Comparison of ENCODE assay signal across 7 mouse cellular contexts in the genomic region with DNA sequence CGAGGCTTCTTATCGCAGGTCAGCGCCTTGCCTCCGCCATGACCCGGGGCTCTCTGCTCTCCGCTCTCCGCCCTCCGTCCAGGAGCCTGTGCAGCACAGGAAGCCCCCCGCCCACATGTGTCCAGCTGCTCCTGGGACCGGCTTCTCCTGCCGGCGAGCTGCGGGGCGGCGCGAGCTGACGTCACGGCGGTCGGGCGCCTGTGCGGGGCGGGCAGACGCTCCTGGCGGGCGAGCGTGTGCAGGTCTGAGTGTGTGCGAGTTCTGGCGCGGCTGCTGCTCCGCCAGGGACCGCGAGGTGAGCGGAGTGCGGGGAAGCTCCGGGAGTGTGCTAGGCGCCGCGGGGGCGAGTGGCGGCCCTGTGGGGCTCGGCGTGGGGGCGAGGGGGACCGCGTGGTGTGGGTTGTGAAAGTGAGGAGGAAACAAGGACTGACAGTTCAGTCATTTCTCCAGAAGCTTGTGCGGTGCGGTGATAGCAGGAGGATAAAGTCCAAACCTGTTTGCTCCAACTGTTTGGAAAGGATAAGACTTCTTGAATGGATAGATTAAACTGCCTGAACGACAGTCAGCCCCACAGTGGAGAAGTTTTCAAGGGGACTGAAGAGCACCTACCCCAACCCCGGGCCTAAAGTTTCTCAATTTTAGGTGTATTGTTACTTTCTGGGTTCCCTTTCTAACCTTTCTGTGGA. TPM values are rescaled to one million over a fixed set of nuclear protein-coding genes. Genes with fewer than 3 reads are reported as not detected.
DNase-seq lines count a peak whose midpoint lies in the region; ATAC-seq and TF ChIP-seq lines count a peak whose summit lies in the region.

No protein-coding gene starts in this region.

- H3K36me3 ChIP-seq in midbrain, embryonic 10.5 days, result no peaks in the 10 kb centered on the region

- under 1% methylated on average over 50 of the region's 50 CpGs for whole genome bisulfite sequencing in midbrain, embryonic 10.5 days

- peak overlapping the region; percentile 83 for H3K4me3 ChIP-seq in cortical plate, adult 2 months (ENCODE audit: insufficient read depth, low read length)
- H3K4me3 ChIP-seq in midbrain, embryonic 10.5 days, result peak overlapping the region; percentile 75

- no peaks in the 10 kb centered on the region for H3K9me3 ChIP-seq in midbrain, embryonic 10.5 days (replicated peaks)

- peak; percentile 91 for ATAC-seq in inflammation-experienced regulatory T-cells, adult 6 months

- intact Hi-C loops in left cerebral cortex, postnatal 36 days (cut with DNase I), result no loop called here

- no peaks in the 10 kb centered on the region for H3K27me3 ChIP-seq in midbrain, embryonic 10.5 days (ENCODE audit: low read depth, poor library complexity, severe bottlenecking)

- H3K4me1 ChIP-seq in cortical plate, adult 2 months (ENCODE audit: control insufficient read depth, insufficient read depth, low read length), result peaks cover 1% of the 10 kb centered on the region; the same call in 1 of the 2 replicates
- peaks cover 13% of the 10 kb centered on the region for H3K4me1 ChIP-seq in midbrain, embryonic 10.5 days

- peak; percentile 43; the same call in 1 of the 2 replicates for TF ChIP-seq POLR2A in cortical plate, adult 2 months (IDR thresholded peaks at IDR 0.05; ENCODE audit: extremely low read depth, insufficient read depth, low read length)

- H3K27ac ChIP-seq in cortical plate, adult 2 months (ENCODE audit: insufficient read depth, low read length), result peak overlapping the region; percentile 91
- peak overlapping the region; percentile 90 for H3K27ac ChIP-seq in midbrain, embryonic 10.5 days (replicated peaks)

- DNase-seq in adrenal gland, adult 18-20 months (ENCODE audit: low spot score in 2 of 2), result peak; percentile 67 to 75
- peak; percentile 70 for DNase-seq in gastrocnemius, postnatal 10 days
- peak; percentile 74 to 80 for DNase-seq in left cerebral cortex, postnatal 36 days (ENCODE audit: low spot score in 2 of 2)
- peak; percentile 87 for DNase-seq in midbrain, embryonic 10.5 days (ENCODE audit: low spot score)
- peak; percentile 60 for DNase-seq in right cerebral cortex, postnatal 4 days

- no peak for TF ChIP-seq CTCF in cortical plate, adult 2 months (IDR thresholded peaks at IDR 0.05; ENCODE audit: extremely low read depth, insufficient read depth, low read length)

RNA-seq across cellular contexts. Expression of gene Abcg2, which starts 56.2 kb away (rescaled TPM):
- 10 to 100 TPM; 23.4 to 26.1 TPM for total RNA-seq in adrenal gland, adult 18-20 months (2021)
- polyA plus RNA-seq in cortical plate, adult 2 months (2012; rRNA removed), result 20.8 and 25.6 TPM in 2 replicates
- 10 to 100 TPM; 17.7 to 24.3 TPM for total RNA-seq in gastrocnemius, postnatal 10 days (2021)
- 10 to 100 TPM; 12.1 to 23.4 (median 19.2) TPM for polyA plus RNA-seq in inflammation-experienced regulatory T-cells, adult 6 months (2017; shearing (Covaris generic))
- total RNA-seq in left cerebral cortex, postnatal 36 days (2021), result 10 to 100 TPM; 18.4 to 22.9 TPM
- polyA plus RNA-seq in midbrain, embryonic 10.5 days (2016; fragmentation: Nextera tagmentation; extraction: Ambion mirVana), result 52.1 and 54.0 TPM in 2 replicates

Comparison
In these comparisons a context has a peak if more than half of its experiments do, and no peak if none do; other contexts are left out.
1. Peak in every context shown above with its lines: DNase-seq, ATAC-seq, H3K4me3 ChIP-seq and H3K27ac ChIP-seq.